Mouse (Mus musculus) gastrocnemius, postnatal 4 days (tissue): Measurements from ENCODE around the gene Zmynd15. TPM values are rescaled to one million over a fixed set of nuclear protein-coding genes. Genes with fewer than 3 reads are reported as not detected.

ENCODE experiments used
- DNase-seq, 2 experiments: peaks; one replicate each; pipeline ENCODE4 v3.0.0; 2021 to 2022; ENCODE audit warnings: low spot score in 2 of 2, mixed read lengths in 2 of 2
- microRNA-seq: library from miRNA; unstranded; fragments of <30 nt; microRNA quantifications from one replicate; pipeline ENCODE4 v1.2.0, GENCODE M21; 2021
- total RNA-seq, 2 experiments: library from RNA; stranded (reverse); gene quantifications; 2 replicates each; pipeline ENCODE4 v1.2.3; 2021

The Zmynd15 gene
- total RNA-seq, 2 experiments from 2014 or later = 0.96 to 1.3 TPM

DNA sequence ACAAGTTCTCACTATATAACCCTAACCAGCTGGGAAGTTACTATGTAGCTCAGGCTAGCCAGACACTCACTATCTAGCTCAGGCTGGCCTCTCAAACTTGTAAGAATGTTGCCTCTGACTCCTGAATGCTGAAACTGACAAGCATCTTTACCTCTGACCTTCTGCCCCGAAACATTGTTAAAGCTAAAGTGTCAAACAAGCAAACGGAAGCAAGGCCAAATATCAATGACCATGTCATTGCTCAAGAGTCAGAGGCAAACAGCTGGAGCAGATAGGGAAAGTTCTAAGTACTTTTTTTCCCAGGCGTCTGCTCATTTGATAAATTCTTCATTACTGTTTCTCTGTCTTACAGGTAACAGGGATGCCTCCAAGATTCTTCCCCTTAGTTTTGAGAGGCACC is 42.8 kb downstream of the Zmynd15 start:
- no peak for DNase-seq

DNA sequence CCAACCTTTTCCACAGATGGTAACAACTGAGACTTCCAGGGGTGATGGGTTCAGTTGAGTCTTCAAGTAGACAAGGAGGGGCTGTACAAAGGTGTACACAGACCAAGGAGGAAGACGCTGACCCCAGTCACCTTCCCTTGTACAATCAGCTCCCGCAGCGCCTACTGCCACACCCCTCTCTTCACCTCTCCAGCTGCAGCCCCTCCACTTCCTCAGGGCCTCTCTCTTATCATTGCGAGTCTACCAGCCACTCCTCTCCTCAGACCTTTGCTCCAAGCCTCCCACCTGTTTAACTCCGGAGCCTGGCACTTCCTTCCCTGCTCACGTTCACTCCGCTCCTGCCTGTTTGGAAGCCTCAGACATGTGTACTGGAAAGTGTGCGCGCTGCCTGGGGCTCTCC is 45.7 kb downstream of the Zmynd15 start, which contains the start of gene Tm4sf5:
Gene Tm4sf5, plus strand, starts transcription at position 275 of the 400 bp plus-strand sequence.
- DNase-seq = no peak

DNA sequence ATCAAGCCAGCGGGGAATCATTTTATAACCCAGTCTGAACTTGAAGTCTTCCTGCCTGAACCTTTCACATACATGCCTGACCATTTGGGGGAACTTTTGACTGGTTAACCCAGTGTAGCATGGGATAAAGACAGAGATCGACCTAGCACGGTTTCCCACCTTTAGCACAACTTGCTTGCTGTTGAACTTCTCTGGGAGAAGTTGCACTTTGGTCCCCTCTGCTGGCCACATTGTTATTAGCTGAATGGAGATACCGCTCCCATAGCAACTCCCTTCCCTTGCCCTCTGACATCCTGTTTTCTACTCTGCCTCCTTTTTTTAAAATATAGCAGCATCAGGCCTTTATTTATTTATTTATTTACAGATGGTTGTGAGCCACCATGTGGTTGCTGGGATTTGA is 47.2 kb downstream of the Zmynd15 start:
- peak; percentile 44 to 68 for DNase-seq

DNA sequence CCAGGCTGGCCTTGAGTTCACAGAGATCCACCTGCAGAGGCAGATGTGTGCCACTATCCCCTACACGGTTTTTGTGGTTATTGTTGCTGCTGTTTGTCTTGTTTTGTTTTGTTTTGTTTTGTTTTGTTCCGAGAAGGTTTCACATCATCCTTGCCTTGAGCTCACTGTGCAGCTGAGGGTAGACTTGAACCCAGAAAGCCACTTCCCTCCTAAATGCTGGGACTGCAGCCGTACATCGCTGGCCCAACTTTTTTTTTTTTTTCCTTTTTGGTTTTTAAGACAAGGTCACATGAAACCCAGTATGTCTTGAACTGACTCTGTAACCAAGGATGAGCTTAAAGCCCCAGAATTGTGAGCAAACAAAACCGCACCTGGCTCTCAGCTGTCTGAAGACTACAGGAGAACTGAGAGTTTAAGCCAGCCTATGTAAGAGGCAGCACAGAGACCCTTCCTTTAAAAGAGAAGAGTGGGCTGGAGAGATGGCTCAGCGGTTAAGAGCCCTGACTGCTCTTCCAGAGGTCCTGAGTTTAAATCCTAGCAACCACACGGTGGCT is 47.8 kb downstream of the Zmynd15 start:
- DNase-seq = no peak

DNA sequence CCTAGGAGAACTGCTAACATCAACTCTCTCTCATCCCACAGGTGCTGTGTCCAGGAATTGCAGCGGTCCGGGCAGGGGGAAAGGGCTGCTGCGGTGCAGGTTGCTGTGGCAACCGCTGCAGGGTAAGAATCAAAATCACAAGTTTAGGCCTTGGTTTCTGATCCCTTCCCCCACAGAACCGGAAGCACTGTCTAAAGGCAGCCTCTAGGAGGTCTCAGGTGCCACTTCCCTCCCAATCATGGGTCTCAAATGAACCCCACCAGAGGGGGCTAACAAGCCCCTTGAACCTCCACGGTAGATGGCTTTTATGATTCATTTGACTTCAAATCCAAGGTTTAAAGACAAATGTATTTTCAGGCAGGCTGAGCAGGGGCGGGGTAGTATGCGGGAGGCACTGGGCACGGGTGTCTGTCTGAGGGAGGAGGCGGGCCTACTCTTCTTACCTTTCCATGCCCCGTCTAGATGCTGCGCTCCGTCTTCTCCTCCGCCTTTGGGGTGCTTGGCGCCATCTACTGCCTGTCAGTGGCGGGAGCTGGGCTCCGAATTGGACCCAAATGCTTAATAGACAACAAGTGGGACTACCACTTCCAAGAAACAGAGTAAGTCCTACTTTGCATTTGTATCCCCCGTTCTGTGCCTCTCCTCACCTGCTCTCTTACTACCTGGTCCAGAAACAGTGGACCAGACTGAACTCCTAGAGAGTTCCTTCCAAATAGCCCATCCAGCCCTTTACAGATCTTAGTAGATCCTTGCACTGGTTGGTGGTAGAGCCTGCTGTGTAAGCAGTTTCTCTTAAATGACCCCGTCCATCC is 50.7 kb downstream of the Zmynd15 start:
- DNase-seq = peak in 1 of 2 experiments; percentile 15

DNA sequence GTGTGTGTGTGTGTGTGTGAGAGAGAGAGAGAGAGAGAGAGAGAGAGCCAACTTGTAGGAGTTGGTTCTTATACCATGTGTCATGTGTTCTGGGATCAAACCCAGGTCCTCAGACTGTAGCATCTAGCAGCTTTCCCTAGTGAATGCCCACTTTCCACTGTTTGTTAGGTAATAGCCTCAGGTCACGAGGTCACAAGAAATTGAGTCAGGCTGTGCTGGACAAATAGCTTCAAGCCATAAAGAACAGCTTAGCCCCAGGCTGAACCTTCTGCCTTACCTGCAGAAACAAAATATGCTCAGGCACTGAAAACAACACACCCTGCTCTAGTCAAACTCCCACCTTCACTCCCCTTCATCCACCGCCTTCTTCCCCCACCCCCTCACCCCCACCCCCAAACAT is 52.0 kb downstream of the Zmynd15 start:
- DNase-seq = no peak

DNA sequence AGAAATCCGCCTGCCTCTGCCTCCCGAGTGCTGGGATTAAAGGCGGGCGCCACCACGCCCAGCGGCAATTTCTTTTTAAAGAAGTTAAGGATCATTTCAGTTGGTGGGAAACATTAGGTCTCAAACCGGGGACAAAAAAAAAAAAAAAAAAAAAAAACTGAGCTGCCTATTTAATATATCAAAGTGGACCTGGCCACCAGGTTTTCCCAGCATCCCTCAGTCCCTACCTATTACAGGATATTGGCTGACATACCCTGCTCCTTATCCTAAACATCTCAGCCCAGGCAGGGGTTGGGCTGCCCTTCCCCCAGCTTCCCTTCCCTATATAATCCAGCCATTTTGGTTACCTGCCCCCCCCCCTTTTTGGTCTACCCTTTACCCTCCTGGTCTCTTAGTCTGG is 52.6 kb downstream of the Zmynd15 start:
- no peak for DNase-seq

DNA sequence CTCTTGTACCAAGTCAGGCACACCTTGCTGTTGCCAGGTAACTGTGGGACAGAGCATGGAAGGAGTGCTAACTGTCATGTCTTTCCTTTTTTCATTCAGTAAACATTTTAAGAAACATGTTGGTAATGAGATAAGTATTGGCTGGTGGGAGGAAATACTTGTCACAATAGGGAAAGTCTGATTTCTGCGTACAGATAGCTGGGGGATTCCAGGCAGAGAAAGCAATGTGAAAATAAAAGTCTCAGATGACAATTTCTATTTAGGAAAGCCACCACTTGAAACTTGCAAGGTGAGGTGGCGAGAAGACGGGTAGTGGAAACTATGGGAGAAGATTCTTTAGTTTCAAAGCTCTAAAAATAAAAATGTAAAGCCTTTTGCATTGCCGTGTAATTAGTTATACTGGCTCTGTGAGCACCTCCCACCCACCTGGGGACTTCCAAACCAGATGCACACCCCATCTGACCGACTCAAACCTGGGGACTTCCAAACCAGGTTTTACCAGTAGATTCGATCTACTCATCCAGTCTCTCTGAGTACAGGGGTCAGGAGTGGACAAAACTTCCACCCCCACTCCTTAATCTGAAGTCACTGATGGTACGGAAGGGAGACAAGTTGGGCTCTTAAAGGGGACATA is 53.6 kb downstream of the Zmynd15 start:
- no peak for DNase-seq

DNA sequence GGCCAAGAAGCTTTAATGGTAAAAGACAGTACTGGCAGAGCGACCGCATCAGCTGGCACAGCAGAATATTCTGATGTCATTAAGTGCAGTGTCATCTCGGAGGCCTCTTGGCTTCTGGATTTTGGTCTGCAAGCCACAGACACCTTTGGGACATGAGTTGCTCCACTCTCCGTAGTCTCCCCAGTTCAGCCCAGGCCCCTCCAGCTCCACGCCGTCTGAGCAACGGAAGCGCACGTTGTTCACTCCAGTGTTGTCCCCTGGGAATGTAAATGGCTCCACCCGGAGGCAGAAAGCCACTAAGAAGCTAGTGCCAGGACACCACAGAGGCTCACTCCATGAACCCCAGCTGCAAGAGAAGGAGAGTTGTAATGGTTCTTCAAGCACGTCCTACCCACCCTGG is 54.3 kb downstream of the Zmynd15 start:
- peak in 1 of 2 experiments; percentile 36 for DNase-seq

DNA sequence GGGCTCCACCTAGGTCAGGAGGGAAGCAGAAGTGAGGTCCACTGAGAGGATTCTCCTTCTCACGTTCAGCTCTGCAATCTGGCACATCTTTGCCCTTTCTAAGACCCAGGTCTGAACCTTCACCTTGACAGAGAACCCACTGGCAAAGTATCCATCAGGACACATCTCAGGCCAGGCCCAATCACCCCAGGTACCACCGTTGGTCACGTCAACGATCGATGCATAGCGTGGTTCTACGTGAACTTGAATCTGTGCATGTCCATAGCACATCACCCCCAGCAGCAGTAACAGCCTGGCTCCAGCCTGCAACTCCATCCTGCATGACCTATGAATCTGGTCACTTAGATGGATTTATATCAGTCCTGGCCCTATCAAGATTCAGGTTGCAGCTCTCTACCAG is 55.1 kb downstream of the Zmynd15 start, which contains the start of gene Vmo1:
Gene Vmo1, minus strand, starts transcription at position 329 of the 400 bp plus-strand sequence.
- no peak for DNase-seq

Small RNA genes within 50 kb of the gene (microRNA-seq; reads per million reads assigned to microRNA genes)
- not detected for gene Mir7115

Other genes starting within 250 kb of the Zmynd15 start
- not detected for gene Slc16a11, start 246.7 kb upstream of the Zmynd15 start, total RNA-seq
- gene Slc16a13, start 238.4 kb upstream of the Zmynd15 start, total RNA-seq = 1 to 10 TPM; 2.6 to 3.2 TPM
- 10 to 100 TPM; 20.2 to 22.2 TPM for gene Bcl6b, start 229.6 kb upstream of the Zmynd15 start, total RNA-seq
- 10 to 100 TPM; 51.4 to 56.9 TPM for gene 0610010K14Rik, start 221.5 kb upstream of the Zmynd15 start, total RNA-seq
- gene Gm21988, start 219.6 kb upstream of the Zmynd15 start, total RNA-seq = 1 to 10 TPM; 2.5 to 4.1 TPM
- 100 to 1,000 TPM in 1 of 2 experiments, 10 to 100 TPM in 1; 83.0 to 103 TPM for gene Rnasek, start 219.6 kb upstream of the Zmynd15 start, total RNA-seq
- gene Alox12, start 204.1 kb upstream of the Zmynd15 start, total RNA-seq = 1 to 10 TPM; 1.3 to 1.7 TPM
- under 1 TPM in 1 of 2 experiments, not detected in 1; 0.13 TPM for gene Alox12e, start 136.8 kb upstream of the Zmynd15 start, total RNA-seq
- under 1 TPM; 0.13 to 0.25 TPM for gene Alox15, start 107.4 kb upstream of the Zmynd15 start, total RNA-seq
- 10 to 100 TPM; 26.1 to 26.5 TPM for gene Pelp1, start 49.4 kb upstream of the Zmynd15 start, total RNA-seq
- 10 to 100 TPM; 20.4 to 24.7 TPM for gene Arrb2, start 26.8 kb upstream of the Zmynd15 start, total RNA-seq
- 10 to 100 TPM; 11.2 TPM for gene Med11, start 7.5 kb upstream of the Zmynd15 start, total RNA-seq
- 1 to 10 TPM; 5.0 to 5.1 TPM for gene Cxcl16, start 551 bp downstream of the Zmynd15 start, total RNA-seq
- gene Tm4sf5, start 45.8 kb downstream of the Zmynd15 start, total RNA-seq = not detected
- under 1 TPM; 0.86 to 0.88 TPM for gene Vmo1, start 55.2 kb downstream of the Zmynd15 start, total RNA-seq
- under 1 TPM in 1 of 2 experiments, not detected in 1; 0.25 TPM for gene Gltpd2, start 59.8 kb downstream of the Zmynd15 start, total RNA-seq
- 100 to 1,000 TPM; 349 to 357 TPM for gene Psmb6, start 65.9 kb downstream of the Zmynd15 start, total RNA-seq
- not detected for gene Gm40193, start 73.5 kb downstream of the Zmynd15 start, total RNA-seq
- gene Pld2, start 80.6 kb downstream of the Zmynd15 start, total RNA-seq = 10 to 100 TPM; 23.4 to 23.6 TPM
- gene Mink1, start 103.4 kb downstream of the Zmynd15 start, total RNA-seq = 10 to 100 TPM; 44.8 to 46.3 TPM
- gene 4930544D05Rik, start 156.4 kb downstream of the Zmynd15 start, total RNA-seq = not detected
- gene Chrne, start 159.8 kb downstream of the Zmynd15 start, total RNA-seq = 10 to 100 TPM; 13.8 to 21.4 TPM
- under 1 TPM; 0.32 to 0.39 TPM for gene Gp1ba, start 179.7 kb downstream of the Zmynd15 start, total RNA-seq
- 10 to 100 TPM; 43.5 to 44.0 TPM for gene Rnf167, start 187.8 kb downstream of the Zmynd15 start, total RNA-seq
- 100 to 1,000 TPM; 222 TPM for gene Slc25a11, start 188.0 kb downstream of the Zmynd15 start, total RNA-seq
- gene Pfn1, start 195.2 kb downstream of the Zmynd15 start, total RNA-seq = 100 to 1,000 TPM; 620 to 621 TPM
- 1,000 to 10,000 TPM; 4,042 to 4,361 TPM for gene Eno3, start 197.8 kb downstream of the Zmynd15 start, total RNA-seq
- 100 to 1,000 TPM; 119 to 129 TPM for gene Spag7, start 210.0 kb downstream of the Zmynd15 start, total RNA-seq
- 10 to 100 TPM; 18.1 to 20.3 TPM for gene Camta2, start 228.7 kb downstream of the Zmynd15 start, total RNA-seq
- 1 to 10 TPM; 2.0 to 3.0 TPM for gene Inca1, start 240.7 kb downstream of the Zmynd15 start, total RNA-seq
- gene Kif1c, start 241.1 kb downstream of the Zmynd15 start, total RNA-seq = 100 to 1,000 TPM; 162 to 166 TPM